Mouse (Mus musculus): ENCODE data around the gene Mrpl21.

Mrpl21 gene

DNA sequence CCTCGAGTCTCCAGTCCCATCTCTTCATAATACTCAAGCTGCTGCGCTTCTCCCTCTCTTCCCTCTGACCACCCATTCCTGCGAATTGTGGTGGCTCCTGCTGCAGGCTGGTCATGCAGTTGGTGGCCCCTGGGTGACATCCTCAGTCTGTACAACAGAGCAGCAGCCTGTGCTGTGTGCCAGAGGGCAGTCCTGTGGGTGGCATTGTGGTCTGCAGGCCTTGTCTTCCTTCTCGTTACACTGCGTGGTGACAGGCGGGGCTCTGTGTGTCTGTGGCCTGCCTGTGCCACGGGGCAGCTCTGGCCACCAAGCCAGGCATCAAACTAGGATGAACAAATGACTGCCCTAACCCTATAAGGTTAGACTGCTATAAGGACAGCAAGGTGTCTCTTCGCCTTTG, 56.5 kb downstream of the Mrpl21 start:
- DNase-seq (ENCODE audit: low read depth, low spot score), result no peak

DNA sequence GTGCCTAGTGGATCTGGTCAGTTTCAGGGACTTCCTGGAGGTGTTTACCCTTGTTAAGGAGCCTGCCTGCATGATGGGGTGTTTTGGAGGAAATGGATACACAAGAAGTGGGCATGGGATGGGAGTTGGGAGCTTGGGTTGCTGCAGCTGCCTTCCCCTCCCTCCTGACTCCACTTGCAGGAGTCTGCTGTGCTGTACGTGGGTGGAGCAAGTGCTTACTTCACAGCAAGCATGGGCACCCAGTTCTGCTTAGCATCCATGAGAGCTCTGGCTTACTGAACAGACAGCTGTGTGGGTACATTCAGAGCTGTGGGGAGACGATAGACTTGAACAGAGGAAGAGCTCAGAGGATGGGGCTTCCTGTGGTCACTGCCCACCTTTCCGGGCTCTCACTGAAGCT, 58.3 kb downstream of the Mrpl21 start:
- DNase-seq (ENCODE audit: low read depth, low spot score), result peak; percentile 84
